Mouse (Mus musculus): ENCODE measurements at regions not wholly inside any gene's neighbourhood (a gene's known extent, or its start where the extent isn't known, plus 50 kb on each side); places are given as distances from the start of the nearest gene placed in this dataset.

GRCm38 (mm10) chr1:94790604-94791003 is 522.8 kb upstream of the Fam174a start:
- Histone ChIP-seq H3K4me3 (ENCODE audit: low read depth, low read length) (no peak overlapping the region), H3K9ac (ENCODE audit: low read length) (no peak overlapping the region), H3K9me3 (ENCODE audit: control insufficient read depth, low read length) (no peaks in the 10 kb centered on the region), H3K4me2 (ENCODE audit: low read length) (no peak overlapping the region), H3K36me3 (ENCODE audit: control insufficient read depth, insufficient read depth, low read length) (no peaks in the 10 kb centered on the region), H3K27ac (ENCODE audit: low read depth) (no peak overlapping the region), H3K27me3 (replicated peaks; ENCODE audit: control insufficient read depth, insufficient read depth, low read length) (no peaks in the 10 kb centered on the region), H3K4me1 (replicated peaks; ENCODE audit: control insufficient read depth, insufficient read depth, low read length) (no peaks in the 10 kb centered on the region)
- no peak for ATAC-seq (replicated peaks; ENCODE audit: low FRiP score, low TSS enrichment, low read depth)
- no peak for DNase-seq (ENCODE audit: low spot score)
- WGBS, result 69% methylated on average over 7 of the region's 7 CpGs

GRCm38 (mm10) chr1:94791052-94791451 is 522.4 kb upstream of the Fam174a start:
- Histone ChIP-seq H3K9me3 (ENCODE audit: control insufficient read depth, low read length) (no peaks in the 10 kb centered on the region), H3K9ac (ENCODE audit: low read length) (no peak overlapping the region), H3K4me2 (ENCODE audit: low read length) (no peak overlapping the region), H3K4me3 (ENCODE audit: low read depth, low read length) (no peak overlapping the region), H3K4me1 (replicated peaks; ENCODE audit: control insufficient read depth, insufficient read depth, low read length) (no peaks in the 10 kb centered on the region), H3K36me3 (ENCODE audit: control insufficient read depth, insufficient read depth, low read length) (no peaks in the 10 kb centered on the region), H3K27me3 (replicated peaks; ENCODE audit: control insufficient read depth, insufficient read depth, low read length) (no peaks in the 10 kb centered on the region), H3K27ac (ENCODE audit: low read depth) (no peak overlapping the region)
- no peak for DNase-seq (ENCODE audit: low spot score)
- WGBS, result 45% methylated on average over 6 of the region's 6 CpGs
- ATAC-seq (replicated peaks; ENCODE audit: low FRiP score, low TSS enrichment, low read depth), result no peak

- DNase-seq (ENCODE audit: low spot score) (no peak), ATAC-seq (replicated peaks; ENCODE audit: low FRiP score, low TSS enrichment, low read depth) (no peak)
- Histone ChIP-seq H3K9ac (ENCODE audit: low read length) (no peak overlapping the region), H3K27ac (ENCODE audit: low read depth) (no peak overlapping the region), H3K9me3 (ENCODE audit: control insufficient read depth, low read length) (no peaks in the 10 kb centered on the region), H3K4me1 (replicated peaks; ENCODE audit: control insufficient read depth, insufficient read depth, low read length) (no peaks in the 10 kb centered on the region), H3K27me3 (replicated peaks; ENCODE audit: control insufficient read depth, insufficient read depth, low read length) (no peaks in the 10 kb centered on the region), H3K4me3 (ENCODE audit: low read depth, low read length) (no peak overlapping the region), H3K4me2 (ENCODE audit: low read length) (no peak overlapping the region), H3K36me3 (ENCODE audit: control insufficient read depth, insufficient read depth, low read length) (no peaks in the 10 kb centered on the region)
- WGBS, result 64% methylated on average over 1 of the region's 1 CpGs
These were observed 517.4 kb upstream of the Fam174a start for GRCm38 (mm10) chr1:94796028-94796427.

GRCm38 (mm10) chr1:94803722-94804121 is 509.7 kb upstream of the Fam174a start:
- H3K4me2 ChIP-seq (ENCODE audit: low read length), result no peak overlapping the region
- no peak overlapping the region for H3K9ac ChIP-seq (ENCODE audit: low read length)
- H3K4me1 ChIP-seq (replicated peaks; ENCODE audit: control insufficient read depth, insufficient read depth, low read length), result no peaks in the 10 kb centered on the region
- H3K27ac ChIP-seq (ENCODE audit: low read depth), result no peak overlapping the region
- ATAC-seq (replicated peaks; ENCODE audit: low FRiP score, low TSS enrichment, low read depth) (no peak), DNase-seq (ENCODE audit: low spot score) (no peak)
- no peaks in the 10 kb centered on the region for H3K27me3 ChIP-seq (replicated peaks; ENCODE audit: control insufficient read depth, insufficient read depth, low read length)
- no peak overlapping the region for H3K4me3 ChIP-seq (ENCODE audit: low read depth, low read length)
- no peaks in the 10 kb centered on the region for H3K36me3 ChIP-seq (ENCODE audit: control insufficient read depth, insufficient read depth, low read length)
- H3K9me3 ChIP-seq (ENCODE audit: control insufficient read depth, low read length), result no peaks in the 10 kb centered on the region

GRCm38 (mm10) chr1:94804877-94805276 is 508.5 kb upstream of the Fam174a start:
- no peak overlapping the region for H3K4me2 ChIP-seq (ENCODE audit: low read length)
- H3K9me3 ChIP-seq (ENCODE audit: control insufficient read depth, low read length), result no peaks in the 10 kb centered on the region
- H3K27me3 ChIP-seq (replicated peaks; ENCODE audit: control insufficient read depth, insufficient read depth, low read length), result no peaks in the 10 kb centered on the region
- no peak for DNase-seq (ENCODE audit: low spot score)
- no peak overlapping the region for H3K9ac ChIP-seq (ENCODE audit: low read length)
- WGBS, result 53% methylated on average over 1 of the region's 1 CpGs
- 0 out of 2 replicates have a peak, but pooled peaks have one; percentile 32 for ATAC-seq (replicated peaks; ENCODE audit: low FRiP score, low TSS enrichment, low read depth)
- H3K27ac ChIP-seq (ENCODE audit: low read depth), result no peak overlapping the region
- H3K36me3 ChIP-seq (ENCODE audit: control insufficient read depth, insufficient read depth, low read length), result no peaks in the 10 kb centered on the region
- no peak overlapping the region for H3K4me3 ChIP-seq (ENCODE audit: low read depth, low read length)
- H3K4me1 ChIP-seq (replicated peaks; ENCODE audit: control insufficient read depth, insufficient read depth, low read length), result no peaks in the 10 kb centered on the region

GRCm38 (mm10) chr1:94827628-94828027 is 485.8 kb upstream of the Fam174a start:
- Histone ChIP-seq H3K9me3 (ENCODE audit: control insufficient read depth, low read length) (no peaks in the 10 kb centered on the region), H3K4me2 (ENCODE audit: low read length) (no peak overlapping the region), H3K27me3 (replicated peaks; ENCODE audit: control insufficient read depth, insufficient read depth, low read length) (no peaks in the 10 kb centered on the region), H3K27ac (ENCODE audit: low read depth) (no peak overlapping the region), H3K36me3 (ENCODE audit: control insufficient read depth, insufficient read depth, low read length) (no peaks in the 10 kb centered on the region), H3K4me1 (replicated peaks; ENCODE audit: control insufficient read depth, insufficient read depth, low read length) (no peaks in the 10 kb centered on the region), H3K9ac (ENCODE audit: low read length) (no peak overlapping the region), H3K4me3 (ENCODE audit: low read depth, low read length) (no peak overlapping the region)
- ATAC-seq (replicated peaks; ENCODE audit: low FRiP score, low TSS enrichment, low read depth) (no peak), DNase-seq (ENCODE audit: low spot score) (no peak)

- H3K36me3 ChIP-seq (ENCODE audit: control insufficient read depth, insufficient read depth, low read length), result no peaks in the 10 kb centered on the region
- DNase-seq (ENCODE audit: low spot score), result no peak
- H3K4me1 ChIP-seq (replicated peaks; ENCODE audit: control insufficient read depth, insufficient read depth, low read length), result no peaks in the 10 kb centered on the region
- H3K9ac ChIP-seq (ENCODE audit: low read length), result no peak overlapping the region
- H3K9me3 ChIP-seq (ENCODE audit: control insufficient read depth, low read length), result no peaks in the 10 kb centered on the region
- H3K4me3 ChIP-seq (ENCODE audit: low read depth, low read length), result no peak overlapping the region
- WGBS, result 86% methylated on average over 4 of the region's 4 CpGs
- H3K27ac ChIP-seq (ENCODE audit: low read depth), result no peak overlapping the region
- no peaks in the 10 kb centered on the region for H3K27me3 ChIP-seq (replicated peaks; ENCODE audit: control insufficient read depth, insufficient read depth, low read length)
- no peak for ATAC-seq (replicated peaks; ENCODE audit: low FRiP score, low TSS enrichment, low read depth)
- H3K4me2 ChIP-seq (ENCODE audit: low read length), result no peak overlapping the region
These were observed 477.4 kb upstream of the Fam174a start for GRCm38 (mm10) chr1:94835982-94836381.

GRCm38 (mm10) chr1:94851522-94851921 is 461.9 kb upstream of the Fam174a start:
- H3K9me3 ChIP-seq (ENCODE audit: control insufficient read depth, low read length), result no peaks in the 10 kb centered on the region
- no peaks in the 10 kb centered on the region for H3K4me1 ChIP-seq (replicated peaks; ENCODE audit: control insufficient read depth, insufficient read depth, low read length)
- no peak overlapping the region for H3K27ac ChIP-seq (ENCODE audit: low read depth)
- no peaks in the 10 kb centered on the region for H3K36me3 ChIP-seq (ENCODE audit: control insufficient read depth, insufficient read depth, low read length)
- H3K4me3 ChIP-seq (ENCODE audit: low read depth, low read length), result no peak overlapping the region
- no peak for DNase-seq (ENCODE audit: low spot score)
- no peaks in the 10 kb centered on the region for H3K27me3 ChIP-seq (replicated peaks; ENCODE audit: control insufficient read depth, insufficient read depth, low read length)
- WGBS, result 60% methylated on average over 1 of the region's 1 CpGs
- H3K4me2 ChIP-seq (ENCODE audit: low read length), result no peak overlapping the region
- ATAC-seq (replicated peaks; ENCODE audit: low FRiP score, low TSS enrichment, low read depth), result no peak
- H3K9ac ChIP-seq (ENCODE audit: low read length), result no peak overlapping the region

GRCm38 (mm10) chr1:94858464-94858863 is 455.0 kb upstream of the Fam174a start:
- ATAC-seq (replicated peaks; ENCODE audit: low FRiP score, low TSS enrichment, low read depth) (no peak), DNase-seq (ENCODE audit: low spot score) (no peak)
- Histone ChIP-seq H3K27ac (ENCODE audit: low read depth) (no peak overlapping the region), H3K9me3 (ENCODE audit: control insufficient read depth, low read length) (no peaks in the 10 kb centered on the region), H3K36me3 (ENCODE audit: control insufficient read depth, insufficient read depth, low read length) (no peaks in the 10 kb centered on the region), H3K4me1 (replicated peaks; ENCODE audit: control insufficient read depth, insufficient read depth, low read length) (no peaks in the 10 kb centered on the region), H3K9ac (ENCODE audit: low read length) (no peak overlapping the region), H3K27me3 (replicated peaks; ENCODE audit: control insufficient read depth, insufficient read depth, low read length) (no peaks in the 10 kb centered on the region), H3K4me2 (ENCODE audit: low read length) (no peak overlapping the region), H3K4me3 (ENCODE audit: low read depth, low read length) (no peak overlapping the region)
- WGBS, result 91% methylated on average over 2 of the region's 2 CpGs

All from intestine, embryonic 14.5 days (tissue).